Mouse (Mus musculus) small intestine, adult 2 months (tissue): ENCODE measurements around the gene Plekhm3.

Source experiments
- CTCF ChIP-seq: fragments of 200-500 bp; IDR thresholded peaks from 2 replicates; pipeline ENCODE4 v1.5.1; 2012; ENCODE audit warnings: low read depth, mild to moderate bottlenecking, control low read depth, inconsistent platforms, low read length, moderate library complexity, mixed read lengths; ENCODE audit not compliant: insufficient replicate concordance, insufficient read length; ENCODE audit errors: extremely low read depth
- POLR2A ChIP-seq: fragments of 200-500 bp; IDR thresholded peaks from 2 replicates; pipeline ENCODE4 v1.6.1; 2012; ENCODE audit warnings: low read depth, mild to moderate bottlenecking, control low read depth, inconsistent platforms, low read length, moderate library complexity

- no peak for TF ChIP-seq POLR2A
- no peak for TF ChIP-seq CTCF
Observed at GRCm38 (mm10) chr1:64805217-64805616, 151.4 kb downstream of the Plekhm3 start.
